Mouse (Mus musculus): Measurements from ENCODE around the gene H2-T23. TPM values are rescaled to one million over a fixed set of nuclear protein-coding genes. Genes with fewer than 3 reads are reported as not detected.
A peak's percentile ranks its signal among the peaks of the same experiment; 100 is the strongest.
"Not testable (repeated sequence)": the region's sequence is repeated elsewhere in the genome, so short reads cannot be mapped to it uniquely, and the experiment has no call there.

H2-T23 gene
- polyA plus RNA-seq, 2 experiments from 2014 or later, result 679 to 1,228 TPM

- peak; percentile 59 for ATAC-seq
Observed at GRCm38 (mm10) chr17:36023710-36024654, 8.7 kb downstream of the H2-T23 start.

DNA sequence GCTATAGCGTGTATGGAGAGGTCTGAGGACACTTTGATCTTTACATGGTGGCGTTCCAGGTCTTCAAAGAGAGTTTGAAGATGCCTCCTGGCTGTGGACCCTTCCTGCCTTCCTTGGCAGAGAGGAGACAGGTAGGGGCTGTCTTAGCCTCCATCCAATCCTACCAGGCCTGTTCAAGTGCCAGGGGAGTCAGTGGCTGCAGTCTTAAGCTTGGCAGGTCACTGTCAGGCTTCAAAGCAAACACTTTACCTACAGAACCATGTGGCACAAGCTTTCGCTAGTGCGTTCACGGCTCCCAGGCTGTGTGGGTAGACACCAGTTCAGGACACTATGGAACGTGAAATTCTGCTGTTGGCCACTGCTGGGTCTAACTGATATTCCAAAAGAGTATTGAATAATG, 9.7 kb downstream of the H2-T23 start:
- no peak for ATAC-seq

DNA sequence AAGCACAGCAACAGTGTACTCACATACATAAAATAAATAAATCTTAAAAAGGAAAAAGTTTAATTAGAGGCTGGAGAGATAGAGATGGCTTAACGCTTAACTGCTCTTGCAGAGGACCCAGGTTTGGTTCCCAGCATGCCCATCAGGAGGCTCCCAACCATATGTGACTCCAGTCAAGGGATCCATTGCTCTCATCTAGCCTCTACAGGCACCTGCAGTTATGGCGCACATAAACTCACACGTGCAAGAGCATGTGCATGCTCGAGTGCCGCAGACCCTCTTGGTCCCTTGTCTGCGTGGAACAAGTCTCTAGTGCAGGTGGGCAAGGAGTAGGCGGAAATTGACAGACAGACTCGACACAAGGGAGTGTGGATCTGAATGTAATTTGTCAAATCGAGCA, 10.6 kb downstream of the H2-T23 start:
- ATAC-seq, result no peak

DNA sequence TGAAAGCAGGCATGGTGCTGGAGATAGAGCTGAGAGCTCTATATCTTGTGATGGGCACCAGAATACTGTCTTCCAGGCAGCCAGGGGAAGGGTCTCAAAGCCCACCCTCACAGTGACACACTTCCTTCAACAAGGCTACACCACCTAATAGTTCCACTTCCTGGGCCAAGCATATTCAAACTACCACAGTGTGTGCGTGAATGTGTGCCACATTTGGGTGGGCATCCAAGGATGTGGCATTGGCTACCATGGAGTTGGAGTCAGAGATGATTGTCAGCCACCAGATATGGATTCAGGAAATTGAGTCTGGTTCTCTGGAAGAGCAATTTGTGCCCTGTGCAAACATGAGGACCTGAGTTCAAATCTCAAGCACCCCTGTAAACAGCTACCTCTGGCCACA, 11.3 kb downstream of the H2-T23 start:
- ATAC-seq, result no peak

DNA sequence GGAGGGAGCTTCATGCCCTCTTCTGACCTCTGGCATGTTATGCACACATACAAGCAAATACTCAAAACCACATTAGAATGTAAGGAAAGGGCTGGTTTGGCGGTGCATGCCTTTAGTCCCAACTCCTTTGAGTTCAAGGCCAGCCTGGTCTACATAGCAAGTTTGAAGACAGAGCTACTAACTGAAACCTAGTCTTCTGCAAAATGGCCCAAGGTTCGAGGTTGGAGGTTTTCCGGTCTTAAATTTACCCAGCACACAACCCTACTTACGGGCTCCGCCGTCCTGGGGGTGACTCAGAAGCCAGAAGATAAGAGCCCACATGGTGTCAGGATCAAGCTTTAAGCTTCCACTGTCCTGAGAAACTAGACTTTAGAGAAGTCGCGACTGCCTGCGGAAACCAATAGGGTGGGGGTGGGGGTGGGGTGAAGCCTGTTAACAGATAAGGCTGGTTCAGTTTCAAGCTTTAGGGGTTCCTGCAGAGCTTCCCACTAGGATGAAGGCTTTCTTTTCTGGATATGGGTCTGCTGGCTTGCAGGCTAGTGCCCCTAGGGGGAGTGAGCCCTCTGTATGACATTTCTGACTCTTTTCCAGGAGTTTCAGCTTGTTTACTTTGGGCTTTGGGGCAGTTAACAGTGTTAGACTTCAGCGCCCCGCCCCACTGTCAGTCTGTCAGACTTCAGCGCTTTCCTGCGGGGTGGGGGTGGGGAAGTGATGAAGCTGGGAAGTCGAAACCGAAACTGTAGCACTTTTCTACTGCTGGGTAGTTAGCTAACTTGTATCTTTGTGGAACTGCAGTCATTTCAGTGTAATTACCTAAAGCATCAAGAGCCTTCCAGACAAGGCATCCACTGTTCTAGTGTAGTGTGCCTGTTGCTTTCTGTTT, 12.2 kb downstream of the H2-T23 start, which contains the start of gene H2-T24:
Gene H2-T24 (minus strand): TSS at position 370 of the 883 bp plus-strand sequence.
- peak; percentile 76 for ATAC-seq

DNA sequence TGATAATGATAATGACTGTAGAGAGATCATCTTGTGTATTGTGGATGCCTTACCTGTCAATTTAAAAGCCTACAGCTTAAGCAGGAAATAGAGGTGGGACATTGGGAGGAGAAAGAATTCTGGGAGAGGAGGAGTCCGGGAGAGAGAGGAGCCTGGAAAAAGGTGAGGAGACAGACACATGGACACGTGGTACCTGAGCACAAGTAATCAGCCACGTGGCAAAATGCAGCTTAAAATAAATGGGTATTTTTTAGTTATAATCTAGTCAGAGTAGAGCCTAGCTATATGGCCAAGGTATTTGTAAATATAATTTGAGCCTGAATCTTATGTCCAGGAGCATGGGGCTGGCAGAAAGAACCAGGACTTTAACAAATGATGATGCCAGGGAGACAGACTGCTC, 13.1 kb downstream of the H2-T23 start:
- ATAC-seq, result no peak

DNA sequence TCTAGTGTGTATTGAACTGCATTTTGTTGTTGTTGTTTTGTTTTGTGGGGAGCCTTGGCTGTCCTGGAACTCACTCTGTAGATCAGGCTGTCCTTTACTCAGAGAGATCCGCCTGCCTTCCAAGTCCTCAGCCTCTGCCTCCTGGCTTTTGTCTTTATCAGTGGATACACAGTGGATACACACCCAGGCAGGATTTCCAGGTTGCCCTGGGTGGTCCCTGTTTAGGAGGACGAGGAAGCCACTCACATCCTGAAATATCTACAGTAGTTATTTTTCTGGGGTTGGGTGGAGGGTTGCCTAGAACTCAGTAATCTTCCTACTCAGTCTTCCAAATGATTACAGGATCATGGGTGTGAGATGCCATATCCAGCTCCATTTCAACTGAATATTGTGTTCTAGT, 13.7 kb downstream of the H2-T23 start:
- no peak for ATAC-seq

- no peak for ATAC-seq
Observed at GRCm38 (mm10) chr17:36017046-36017445, 15.6 kb downstream of the H2-T23 start.

DNA sequence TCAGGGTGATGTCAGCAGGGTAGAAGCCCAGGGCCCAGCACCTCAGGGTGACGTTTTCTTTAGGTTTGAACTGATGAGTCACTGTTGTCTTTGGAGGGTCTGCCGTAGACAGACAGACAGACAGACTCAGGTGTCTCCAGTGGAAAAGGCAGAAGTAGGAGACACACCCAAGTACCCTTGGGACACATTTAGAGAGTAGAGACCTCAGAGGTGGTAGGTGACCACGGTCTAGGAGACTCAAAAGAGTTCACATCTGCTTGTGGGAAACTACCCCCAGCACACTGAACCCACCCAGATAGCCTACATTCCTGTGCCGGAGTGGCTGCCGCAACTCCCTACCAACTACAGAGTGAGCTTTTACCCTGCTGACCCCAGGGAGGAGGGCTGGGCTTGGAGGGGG, 17.7 kb downstream of the H2-T23 start:
- ATAC-seq, result no peak

GRCm38 (mm10) chr17:36004409-36004808, 28.2 kb downstream of the H2-T23 start:
- not testable (repeated sequence) for ATAC-seq

DNA sequence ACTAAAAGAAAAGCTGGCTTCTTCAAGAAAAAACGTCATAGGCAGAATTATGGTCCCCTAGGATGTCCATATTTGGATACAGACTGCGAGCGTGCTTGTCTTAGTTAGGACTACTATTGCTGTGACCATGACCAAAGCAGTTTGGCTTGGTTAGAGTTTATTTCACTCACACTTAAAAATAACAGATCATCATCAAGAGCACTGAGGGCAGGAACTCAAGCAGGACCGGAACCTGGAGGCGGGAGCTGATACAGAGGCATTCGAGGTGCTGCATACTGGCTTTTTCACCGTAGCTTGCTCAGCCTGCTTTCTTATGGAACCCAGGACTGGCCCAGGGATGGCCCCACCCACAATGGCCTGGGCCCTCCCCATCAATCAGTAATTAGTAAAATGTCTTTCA, 29.3 kb downstream of the H2-T23 start:
- no peak for ATAC-seq

DNA sequence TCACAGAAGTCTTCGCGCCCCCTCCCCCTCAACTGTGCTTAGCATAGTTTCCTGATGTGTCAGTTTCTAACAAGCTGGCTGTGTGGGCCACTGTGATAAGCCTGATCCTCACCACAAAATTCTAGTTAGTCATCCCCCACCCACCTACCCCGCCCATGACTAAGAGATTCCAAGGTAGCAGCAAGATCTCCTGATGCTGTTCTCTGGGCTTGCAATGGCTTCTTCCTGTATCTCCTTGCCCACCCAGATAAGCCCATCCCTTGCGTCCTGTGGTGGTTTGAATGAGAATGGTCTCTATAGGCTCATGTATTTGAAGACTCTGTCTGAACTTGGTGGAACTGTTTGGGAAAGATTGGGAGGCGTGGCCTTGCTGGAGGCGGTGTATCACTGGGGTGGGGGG, 30.7 kb downstream of the H2-T23 start:
- no peak for ATAC-seq

GRCm38 (mm10) chr17:36001121-36001897, 31.3 kb downstream of the H2-T23 start:
- ATAC-seq, result peak; percentile 26

- ATAC-seq, result no peak
Observed at GRCm38 (mm10) chr17:36000349-36000748, 32.3 kb downstream of the H2-T23 start.

GRCm38 (mm10) chr17:35999356-35999755, 33.3 kb downstream of the H2-T23 start:
- ATAC-seq, result peak; percentile 53

GRCm38 (mm10) chr17:35998545-35999305, 33.9 kb downstream of the H2-T23 start:
- no peak for ATAC-seq

GRCm38 (mm10) chr17:35997713-35998510, 34.7 kb downstream of the H2-T23 start:
- ATAC-seq, result no peak

- peak; percentile 49 for ATAC-seq
Observed at GRCm38 (mm10) chr17:35996949-35997348, 35.7 kb downstream of the H2-T23 start.

- no peak for ATAC-seq
Observed at GRCm38 (mm10) chr17:35994879-35995240, 37.8 kb downstream of the H2-T23 start.

GRCm38 (mm10) chr17:35994175-35994878, 38.3 kb downstream of the H2-T23 start:
- ATAC-seq, result no peak

All from activated CD4-positive, CD25-positive, alpha-beta regulatory T cell, adult 4 months (primary cell).